Mouse (Mus musculus) lung, postnatal 0 days (tissue): Measurements from ENCODE around the gene Spz1.

Experiments
- CTCF ChIP-seq: IDR thresholded peaks from 2 replicates; pipeline ENCODE4 v1.5.1; 2016; ENCODE audit warnings: antibody characterized with exemption, mild to moderate bottlenecking
- EP300 ChIP-seq: IDR thresholded peaks from 2 replicates; pipeline ENCODE4 v1.6.1; 2016; ENCODE audit warnings: antibody characterized with exemption, mild to moderate bottlenecking, control low read depth

DNA sequence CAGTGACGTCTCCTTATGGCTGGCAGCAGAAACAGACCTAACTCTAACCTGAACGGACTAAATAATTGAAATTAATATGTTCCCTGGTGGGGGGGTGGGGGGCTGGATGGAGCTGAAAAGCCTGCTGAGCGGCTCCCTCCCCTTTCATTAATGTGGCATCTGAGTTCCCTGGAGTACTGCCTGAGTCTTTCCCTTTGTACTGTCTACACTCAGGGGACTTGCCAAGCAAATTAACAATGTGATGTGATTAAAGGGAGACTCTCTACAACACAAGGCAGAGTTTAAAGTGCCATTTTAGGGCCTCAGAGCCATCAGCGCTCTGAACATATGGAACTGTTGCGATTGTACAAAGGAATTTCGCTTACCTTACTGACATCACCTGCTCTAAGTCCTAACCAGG is 18.5 kb upstream of the Spz1 start:
- TF ChIP-seq CTCF (no peak), EP300 (no peak)
